Mouse (Mus musculus) cerebellum, adult 2 months (tissue): ENCODE results near the gene Ddr2.

Experiments
- CTCF ChIP-seq: fragments of 200-500 bp; IDR thresholded peaks from 2 replicates; pipeline ENCODE4 v1.5.1; 2011; ENCODE audit warnings: low read depth, mild to moderate bottlenecking, control low read depth, low read length, moderate library complexity, borderline replicate concordance; ENCODE audit not compliant: insufficient read depth
- POLR2A ChIP-seq: fragments of 200-500 bp; IDR thresholded peaks from 2 replicates; pipeline ENCODE4 v1.6.1; 2011; ENCODE audit warnings: low read length, control low read depth, borderline replicate concordance; ENCODE audit not compliant: insufficient read depth

DNA sequence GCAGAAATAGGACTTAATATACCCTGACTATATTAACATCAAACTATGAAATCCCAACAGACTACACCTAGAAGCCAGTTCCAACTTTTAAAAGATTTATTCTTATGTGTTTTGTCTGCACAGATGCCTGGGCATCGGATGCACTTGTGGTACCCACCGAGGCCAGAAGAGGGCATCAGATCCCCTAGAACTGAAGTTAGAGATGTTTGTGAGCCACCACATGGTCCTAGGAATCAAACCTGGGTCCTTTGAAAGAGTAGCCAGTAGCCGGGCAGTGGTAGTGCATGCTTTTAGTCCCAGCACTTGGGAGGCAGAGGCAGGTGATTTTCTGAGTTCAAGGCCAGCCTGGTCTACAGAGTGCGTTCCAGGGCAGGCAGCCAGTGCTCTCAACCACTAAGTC lies 159.9 kb downstream of the Ddr2 start:
- TF ChIP-seq CTCF (0 out of 2 replicates have a peak, but pooled peaks have one; percentile 22), POLR2A (no peak)
